Comparison of ENCODE assay signal across 7 mouse cellular contexts in the genomic region with DNA sequence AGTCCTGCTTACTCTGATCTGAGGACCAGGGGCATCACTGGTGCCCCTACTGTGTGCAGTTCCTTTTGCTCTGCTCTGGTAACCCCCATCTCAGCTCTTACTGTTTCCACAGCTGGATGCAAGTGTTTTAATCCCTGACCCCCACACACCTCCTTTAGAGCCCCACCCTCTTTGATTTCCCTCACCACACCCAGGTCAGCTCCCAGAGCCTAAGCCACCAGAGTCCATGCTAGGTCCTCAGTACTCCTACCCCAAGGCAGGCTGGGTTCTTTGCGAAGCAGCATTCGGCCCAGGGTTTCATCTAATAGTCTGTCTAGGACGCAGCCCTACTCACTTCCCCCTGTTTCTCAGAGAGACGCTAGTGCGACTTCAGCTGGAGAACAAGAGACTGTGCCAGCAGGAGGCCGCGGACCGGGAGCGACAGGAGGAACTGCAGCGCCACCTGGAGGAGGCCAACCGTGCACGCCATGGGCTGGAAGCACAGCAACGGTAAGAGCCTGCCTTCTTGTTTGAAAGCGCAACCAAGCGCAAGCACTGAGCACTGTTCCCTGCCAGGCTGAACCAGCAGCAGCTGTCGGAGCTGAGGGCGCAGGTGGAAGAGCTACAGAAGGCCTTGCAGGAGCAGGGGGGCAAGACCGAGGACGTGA. TPM values are rescaled to one million over a fixed set of nuclear protein-coding genes. Genes with fewer than 3 reads are reported as not detected.
A peak's percentile ranks its signal among the peaks of the same experiment; 100 is the strongest.
DNase-seq lines count a peak whose midpoint lies in the region; ATAC-seq lines count a peak whose summit lies in the region.

No protein-coding gene starts in this region.

- DNase-seq in adrenal gland, adult 18-20 months (ENCODE audit: low spot score in 2 of 2): peak; percentile 90 to 93
- DNase-seq in embryo, embryonic 10 days (ENCODE audit: low spot score): peak; percentile 96
- peak; percentile 92 for DNase-seq in gastrocnemius, postnatal 14 days
- peak; percentile 93 for DNase-seq in intestine, embryonic 14.5 days (ENCODE audit: low spot score)
- DNase-seq in left cerebral cortex, postnatal 4 days: peak; percentile 96
- peak; percentile 82 to 93 for DNase-seq in spleen, adult 18-20 months

- no peak overlapping the region for H3K27ac ChIP-seq in intestine, embryonic 14.5 days (ENCODE audit: low read depth)
- 0 out of 2 replicates have a peak overlapping the region, but pooled peaks have one; percentile 35 for H3K27ac ChIP-seq in midbrain, embryonic 12.5 days (replicated peaks)

- no peak overlapping the region for H3K9ac ChIP-seq in intestine, embryonic 14.5 days (ENCODE audit: low read length)
- H3K9ac ChIP-seq in midbrain, embryonic 12.5 days (replicated peaks): 0 out of 2 replicates have a peak overlapping the region, but pooled peaks have one; percentile 15

- 13% methylated on average over 19 of the region's 19 CpGs for WGBS in intestine, embryonic 14.5 days
- 3% methylated on average over 19 of the region's 19 CpGs for WGBS in midbrain, embryonic 12.5 days

- ATAC-seq in intestine, embryonic 14.5 days (replicated peaks; ENCODE audit: low FRiP score, low TSS enrichment, low read depth): peak; percentile 70
- ATAC-seq in midbrain, embryonic 12.5 days (ENCODE audit: low FRiP score, low read depth): peak; percentile 82

- H3K9me3 ChIP-seq in intestine, embryonic 14.5 days (ENCODE audit: control insufficient read depth, low read length): no peaks in the 10 kb centered on the region
- no peaks in the 10 kb centered on the region for H3K9me3 ChIP-seq in midbrain, embryonic 12.5 days

- no peak overlapping the region for H3K4me3 ChIP-seq in intestine, embryonic 14.5 days (ENCODE audit: low read depth, low read length)
- peak overlapping the region; percentile 12 for H3K4me3 ChIP-seq in midbrain, embryonic 12.5 days

- intact Hi-C loops in gastrocnemius, postnatal 14 days (cut with DNase I; ENCODE audit: low total_unique reads): loop anchor here (5.0 kb wide), 1 partner anchor 70 kb away; no protein-coding TSS in a partner anchor
- intact Hi-C loops in left cerebral cortex, postnatal 4 days (cut with DNase I): no loop called here

- H3K36me3 ChIP-seq in intestine, embryonic 14.5 days (ENCODE audit: control insufficient read depth, insufficient read depth, low read length): 0 out of 2 replicates have a peak, but pooled peaks cover 5% of the 10 kb centered on the region
- H3K36me3 ChIP-seq in midbrain, embryonic 12.5 days: 0 out of 2 replicates have a peak, but pooled peaks cover 4% of the 10 kb centered on the region

- H3K4me1 ChIP-seq in intestine, embryonic 14.5 days (replicated peaks; ENCODE audit: control insufficient read depth, insufficient read depth, low read length): no peaks in the 10 kb centered on the region
- H3K4me1 ChIP-seq in midbrain, embryonic 12.5 days: peaks cover 19% of the 10 kb centered on the region

- peak overlapping the region; percentile 11; the same call in 1 of the 2 replicates for H3K4me2 ChIP-seq in intestine, embryonic 14.5 days (ENCODE audit: low read length)
- H3K4me2 ChIP-seq in midbrain, embryonic 12.5 days (replicated peaks): peak overlapping the region; percentile 43

- H3K27me3 ChIP-seq in intestine, embryonic 14.5 days (replicated peaks; ENCODE audit: control insufficient read depth, insufficient read depth, low read length): no peaks in the 10 kb centered on the region
- peaks cover 30% of the 10 kb centered on the region for H3K27me3 ChIP-seq in midbrain, embryonic 12.5 days

RNA-seq across cellular contexts. Expression of gene Hook2, which starts 7.4 kb away (rescaled TPM):
- 1 to 10 TPM; 6.3 to 7.2 TPM for total RNA-seq in adrenal gland, adult 18-20 months (2021)
- total RNA-seq in gastrocnemius, postnatal 14 days (2021): 1 to 10 TPM; 1.4 to 1.5 TPM
- 36.0 and 40.7 TPM in 2 replicates for polyA plus RNA-seq in intestine, embryonic 14.5 days (2014; fragmentation: Nextera tagmentation; extraction: Ambion mirVana)
- total RNA-seq in left cerebral cortex, postnatal 4 days (2021): 10 to 100 TPM; 28.3 to 32.5 TPM
- 17.7 and 18.7 TPM in 2 replicates for polyA plus RNA-seq in midbrain, embryonic 12.5 days (2016; fragmentation: Nextera tagmentation; extraction: Ambion mirVana)

RNA-seq across cellular contexts. Expression of gene Best2, which starts 16.6 kb away (rescaled TPM):
- total RNA-seq in adrenal gland, adult 18-20 months (2021): not detected
- not detected for total RNA-seq in gastrocnemius, postnatal 14 days (2021)
- polyA plus RNA-seq in intestine, embryonic 14.5 days (2014; fragmentation: Nextera tagmentation; extraction: Ambion mirVana): not detected in 2 replicates
- not detected for total RNA-seq in left cerebral cortex, postnatal 4 days (2021)
- not detected in 2 replicates for polyA plus RNA-seq in midbrain, embryonic 12.5 days (2016; fragmentation: Nextera tagmentation; extraction: Ambion mirVana)

RNA-seq across cellular contexts. Expression of gene Junb, which starts 19.3 kb away (rescaled TPM):
- 10 to 100 TPM; 27.1 to 28.5 TPM for total RNA-seq in adrenal gland, adult 18-20 months (2021)
- total RNA-seq in gastrocnemius, postnatal 14 days (2021): 1 to 10 TPM; 6.2 to 6.3 TPM
- 14.4 and 17.2 TPM in 2 replicates for polyA plus RNA-seq in intestine, embryonic 14.5 days (2014; fragmentation: Nextera tagmentation; extraction: Ambion mirVana)
- total RNA-seq in left cerebral cortex, postnatal 4 days (2021): 10 to 100 TPM; 12.5 to 13.5 TPM
- 6.0 and 6.5 TPM in 2 replicates for polyA plus RNA-seq in midbrain, embryonic 12.5 days (2016; fragmentation: Nextera tagmentation; extraction: Ambion mirVana)

RNA-seq across cellular contexts. Expression of gene Asna1, which starts 27.3 kb away (rescaled TPM):
- total RNA-seq in adrenal gland, adult 18-20 months (2021): 100 to 1,000 TPM in 1 of 2 experiments, 10 to 100 TPM in 1; 89.2 to 100 TPM
- total RNA-seq in gastrocnemius, postnatal 14 days (2021): 10 to 100 TPM; 44.3 to 44.9 TPM
- polyA plus RNA-seq in intestine, embryonic 14.5 days (2014; fragmentation: Nextera tagmentation; extraction: Ambion mirVana): 95.9 and 105 TPM in 2 replicates
- total RNA-seq in left cerebral cortex, postnatal 4 days (2021): 100 to 1,000 TPM; 106 to 107 TPM
- 137 and 146 TPM in 2 replicates for polyA plus RNA-seq in midbrain, embryonic 12.5 days (2016; fragmentation: Nextera tagmentation; extraction: Ambion mirVana)

RNA-seq across cellular contexts. Expression of gene Rnaseh2a, which starts 28.2 kb away (rescaled TPM):
- total RNA-seq in adrenal gland, adult 18-20 months (2021): 100 to 1,000 TPM in 1 of 2 experiments, 10 to 100 TPM in 1; 80.9 to 131 TPM
- 10 to 100 TPM; 22.6 to 28.4 TPM for total RNA-seq in gastrocnemius, postnatal 14 days (2021)
- 132 and 141 TPM in 2 replicates for polyA plus RNA-seq in intestine, embryonic 14.5 days (2014; fragmentation: Nextera tagmentation; extraction: Ambion mirVana)
- 10 to 100 TPM; 41.1 to 42.1 TPM for total RNA-seq in left cerebral cortex, postnatal 4 days (2021)
- 91.9 and 98.7 TPM in 2 replicates for polyA plus RNA-seq in midbrain, embryonic 12.5 days (2016; fragmentation: Nextera tagmentation; extraction: Ambion mirVana)
